Mouse (Mus musculus): ENCODE data around the gene Rbms1.

Gene Rbms1

DNA sequence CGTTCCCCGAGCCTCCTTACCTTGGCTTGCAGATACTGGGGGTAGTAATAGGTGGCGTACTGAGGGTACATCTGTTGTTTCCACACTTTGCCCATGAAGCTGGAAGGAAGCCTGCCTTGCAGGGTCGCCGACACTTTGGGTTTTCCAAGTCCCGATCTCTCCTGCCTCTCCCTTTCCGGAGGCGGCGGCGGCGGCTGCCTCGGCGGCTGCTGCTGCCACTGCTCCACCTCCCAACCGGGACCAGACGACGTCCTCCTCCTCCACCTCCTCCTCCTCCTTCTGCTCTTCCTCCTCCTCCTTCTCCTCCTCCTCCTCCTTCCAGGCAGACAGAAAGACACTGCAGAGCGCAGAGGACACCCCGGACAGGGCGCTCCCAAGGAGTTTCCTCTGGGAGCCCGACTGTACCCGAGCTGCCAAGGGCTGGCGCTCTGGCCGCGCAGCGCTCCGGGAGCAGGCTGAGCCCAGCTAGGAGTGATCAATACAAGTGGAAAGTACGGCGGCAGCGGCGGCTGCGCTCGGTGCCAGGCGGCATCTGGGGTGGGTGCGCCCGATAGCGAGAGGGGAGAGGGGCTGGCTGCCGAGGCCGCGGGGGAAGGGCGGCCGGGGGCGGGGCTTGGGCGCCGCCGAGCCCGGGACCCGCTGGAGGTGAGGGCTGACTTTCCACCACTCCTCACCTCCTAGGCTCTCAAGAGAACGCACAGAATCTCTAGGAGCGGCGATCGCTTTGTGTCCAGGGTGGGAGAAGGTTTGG lies at the start of gene Rbms1:
Rbms1 (minus strand) TSS at position 522 of the 751 bp plus-strand sequence.
- no peak for DNase-seq (ENCODE audit: low spot score)

DNA sequence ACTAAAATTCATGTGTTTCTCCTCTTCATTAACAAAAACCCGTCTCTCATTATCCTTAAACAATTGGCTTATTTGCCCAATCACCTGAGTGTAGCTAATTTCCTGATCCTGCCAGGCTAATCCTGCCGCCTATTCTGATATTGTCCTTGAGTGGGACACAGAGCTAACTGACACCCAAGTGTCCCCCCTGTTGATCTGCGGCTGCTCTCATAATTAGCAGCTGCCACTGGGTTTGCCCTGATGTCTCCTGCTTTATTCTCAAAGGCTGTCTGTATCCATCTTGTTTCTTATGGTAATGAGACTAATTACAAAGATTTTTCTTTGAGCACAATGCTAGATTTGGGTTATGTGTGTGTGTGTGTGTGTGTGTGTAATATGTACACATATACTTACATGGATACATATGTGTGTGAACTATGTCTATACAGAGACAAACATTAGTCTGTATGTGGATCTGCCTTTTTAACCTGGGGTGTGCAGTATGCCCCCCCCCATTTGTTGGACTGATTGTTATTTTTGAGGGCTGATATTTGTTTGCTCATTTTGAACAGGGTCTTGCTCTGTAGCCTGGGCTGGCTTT lies 49.3 kb upstream of the Rbms1 start:
- DNase-seq (ENCODE audit: low spot score) = no peak

DNA sequence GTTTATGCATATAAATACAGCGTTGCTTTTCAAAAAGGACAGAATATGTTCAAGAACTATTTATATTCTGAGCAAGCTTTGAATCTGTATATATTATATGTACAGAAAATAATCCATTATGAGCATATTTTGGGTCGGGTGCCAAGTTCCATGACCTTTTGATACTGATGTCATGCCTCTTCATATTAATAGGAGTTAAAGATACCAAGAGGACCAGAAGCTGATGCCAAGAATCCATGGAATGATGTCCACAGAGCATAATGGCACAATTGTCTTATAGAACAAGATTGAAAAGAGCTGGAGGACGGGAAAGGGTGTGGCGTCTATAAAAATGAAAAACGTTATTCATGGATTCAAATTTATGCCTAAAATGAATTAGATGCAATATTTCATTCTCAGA lies 23.3 kb upstream of the Rbms1 start:
- DNase-seq (ENCODE audit: low spot score) = no peak

DNA sequence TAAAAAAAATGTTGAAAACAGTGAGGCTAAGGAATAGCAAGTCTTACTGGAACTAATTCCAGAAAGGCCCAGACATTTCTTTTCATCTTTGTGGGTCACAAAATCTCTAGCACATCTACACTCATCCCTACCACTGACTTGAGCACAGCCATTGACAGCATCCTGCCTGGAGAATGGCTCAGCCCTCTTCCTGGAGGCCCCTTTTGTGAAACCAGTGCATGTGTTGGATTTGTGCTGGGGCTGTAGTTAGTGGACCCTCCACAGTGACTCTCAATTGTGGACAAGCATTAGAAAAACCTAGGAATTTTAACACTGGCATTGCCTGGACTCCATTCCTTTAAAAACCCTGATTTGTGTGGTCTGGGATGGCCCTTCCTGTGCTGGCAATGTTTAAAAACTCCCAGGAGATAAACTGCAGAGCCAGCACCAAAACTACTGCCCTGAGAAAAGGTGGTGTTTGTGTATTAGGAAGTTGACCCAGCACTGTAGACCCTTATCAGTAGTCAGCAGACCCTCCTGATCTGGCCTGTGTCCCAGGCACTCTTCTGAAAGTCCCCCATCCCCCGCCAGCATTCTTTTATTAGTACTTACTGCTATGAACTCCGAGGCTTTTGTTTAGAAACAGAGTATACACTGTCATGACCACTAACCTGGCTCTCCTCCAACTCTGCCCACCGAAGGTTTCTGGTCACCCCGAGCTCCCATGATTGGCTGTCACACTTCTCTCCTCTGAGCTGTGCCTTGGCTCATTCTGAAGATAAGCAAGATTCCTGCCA lies 15.7 kb upstream of the Rbms1 start:
- DNase-seq (ENCODE audit: low spot score) = no peak

DNA sequence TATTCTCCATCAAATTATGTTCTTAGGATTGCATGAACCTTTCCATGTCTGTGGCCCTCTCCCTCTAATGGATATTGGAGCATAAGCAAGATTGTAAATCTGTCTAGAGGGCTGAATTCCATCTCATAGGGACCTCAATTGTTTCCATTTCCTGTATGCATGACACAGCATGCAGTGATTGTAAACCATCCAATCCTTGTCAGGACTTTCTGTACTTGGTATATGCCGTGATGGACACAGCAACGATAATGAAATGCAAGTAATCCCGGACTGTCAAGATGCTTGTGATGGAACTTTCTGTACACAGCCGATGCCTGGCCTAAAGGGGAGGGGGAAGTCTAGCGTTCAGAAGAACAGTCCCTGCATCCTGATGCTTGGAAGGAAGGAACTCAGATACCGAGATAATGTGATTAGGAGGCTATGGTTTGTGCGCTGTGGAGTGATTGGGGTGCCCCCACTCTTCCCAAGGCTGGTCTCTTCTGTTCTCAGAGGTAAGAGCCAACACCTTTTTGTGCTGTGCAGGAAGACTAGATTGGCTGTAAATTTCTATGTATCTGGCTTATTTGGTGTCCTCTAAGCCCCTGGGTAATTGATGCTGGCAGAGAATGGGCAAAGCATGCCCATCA lies 9.3 kb upstream of the Rbms1 start:
- DNase-seq (ENCODE audit: low spot score) = no peak

DNA sequence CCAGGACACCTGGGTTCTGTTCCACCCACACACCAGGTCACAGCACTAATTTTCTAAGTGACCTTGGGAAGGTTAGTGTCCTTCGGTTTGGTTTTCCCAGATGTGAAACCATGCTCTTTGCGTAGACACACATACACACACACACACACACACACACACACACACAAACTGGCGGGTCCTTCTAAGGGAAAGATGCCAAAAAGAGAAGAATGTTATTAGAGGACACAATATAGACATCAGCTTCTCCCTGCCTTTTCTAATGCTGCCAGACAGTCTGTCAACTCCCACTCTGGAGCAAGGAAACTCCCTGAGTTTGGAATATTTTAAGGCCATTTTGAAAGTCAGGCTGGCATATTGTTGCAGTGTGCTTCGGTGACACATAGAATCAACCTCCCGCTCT lies 624 bp upstream of the Rbms1 start:
- no peak for DNase-seq (ENCODE audit: low spot score)

DNA sequence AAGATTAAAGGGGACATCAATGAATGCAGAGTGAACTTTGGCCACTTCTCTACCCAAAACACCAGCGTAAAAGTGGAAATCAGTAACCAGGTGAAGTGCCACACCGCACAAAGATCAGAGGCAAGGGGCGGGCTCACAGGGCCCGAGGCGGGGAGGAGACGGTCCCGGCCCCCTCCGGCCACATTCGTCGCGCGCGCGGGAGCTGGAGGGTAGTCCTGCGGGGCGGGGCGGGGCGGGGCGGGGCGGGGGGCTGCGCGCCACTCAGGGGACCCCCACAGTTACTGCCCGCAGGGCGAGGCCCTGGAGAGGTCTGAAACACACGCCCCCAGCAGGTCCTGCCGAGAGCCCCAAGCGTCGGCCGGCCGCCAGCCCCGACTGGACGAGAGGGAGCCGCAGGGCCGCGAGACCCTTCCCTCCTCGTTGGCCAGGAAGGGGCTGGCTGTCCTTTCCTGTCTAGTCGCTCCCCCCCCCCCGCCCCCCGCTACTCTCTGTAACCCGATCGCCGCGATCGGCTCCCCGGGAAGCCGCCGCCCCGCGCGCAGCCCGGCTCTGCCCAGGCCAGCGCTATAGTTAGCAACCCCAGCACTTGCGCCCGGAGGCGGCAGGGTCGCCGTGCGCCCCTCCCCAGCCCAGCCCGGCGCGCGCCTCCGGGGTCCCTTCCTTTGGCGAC lies 856 bp downstream of the Rbms1 start:
- no peak for DNase-seq (ENCODE audit: low spot score)

DNA sequence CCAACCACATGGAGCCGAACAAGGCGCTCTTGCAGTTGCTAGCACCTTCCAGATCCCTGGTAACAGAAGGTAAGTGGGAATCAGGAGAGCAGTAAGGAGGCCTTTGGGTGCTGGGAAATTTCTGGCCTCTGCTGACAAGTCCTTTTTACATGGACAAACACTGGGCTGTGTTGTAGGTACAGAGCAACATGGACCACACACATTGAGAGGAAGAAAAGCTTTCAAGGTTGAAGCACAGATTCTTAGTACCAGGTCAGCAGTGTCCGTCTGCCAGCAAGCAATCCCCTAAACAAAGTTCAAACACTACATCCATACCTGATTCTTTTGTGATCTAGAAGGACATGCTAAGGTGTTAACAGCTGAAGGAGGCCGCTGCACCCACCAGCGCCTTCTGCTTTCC lies 1.7 kb downstream of the Rbms1 start:
- no peak for DNase-seq (ENCODE audit: low spot score)

DNA sequence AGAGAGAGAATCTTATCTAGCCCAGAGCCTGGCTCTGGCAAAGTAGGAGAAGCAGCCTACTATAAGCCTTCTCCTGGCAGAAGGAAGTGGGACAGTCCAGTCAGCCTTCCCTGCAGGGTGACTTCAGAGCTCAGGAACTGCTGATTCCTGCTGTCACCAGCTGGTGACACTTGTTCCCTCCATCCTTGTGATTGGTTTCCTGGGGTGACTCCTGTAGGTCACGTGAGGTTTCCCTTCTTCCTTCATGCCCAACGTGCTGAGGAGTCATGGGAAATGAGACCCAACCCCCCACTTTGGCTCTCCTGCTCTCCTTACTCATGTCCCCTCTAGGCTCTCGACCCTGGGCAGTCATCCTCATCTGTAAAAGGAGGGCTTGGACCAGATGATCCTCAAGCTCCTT lies 14.8 kb downstream of the Rbms1 start:
- DNase-seq (ENCODE audit: low spot score) = no peak

DNA sequence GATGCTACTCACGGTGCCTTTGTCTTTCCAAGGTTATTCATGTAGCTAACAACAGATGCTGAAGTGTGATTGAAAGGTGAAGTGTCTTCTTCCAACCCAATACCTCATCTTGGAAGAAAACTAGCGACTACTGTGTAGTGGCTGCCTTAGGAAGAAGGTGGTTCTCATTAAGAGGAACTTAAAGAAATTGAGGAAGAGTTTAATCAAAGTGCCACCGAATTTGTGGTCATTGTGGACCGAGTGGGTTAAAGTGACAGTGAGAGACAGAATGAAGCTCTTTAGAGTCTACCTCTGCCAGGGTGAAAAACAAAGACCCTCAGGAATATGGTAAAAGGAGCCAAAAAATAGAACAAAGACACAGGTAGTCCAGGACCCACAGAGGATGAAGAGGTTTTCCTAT lies 15.2 kb downstream of the Rbms1 start:
- no peak for DNase-seq (ENCODE audit: low spot score)

DNA sequence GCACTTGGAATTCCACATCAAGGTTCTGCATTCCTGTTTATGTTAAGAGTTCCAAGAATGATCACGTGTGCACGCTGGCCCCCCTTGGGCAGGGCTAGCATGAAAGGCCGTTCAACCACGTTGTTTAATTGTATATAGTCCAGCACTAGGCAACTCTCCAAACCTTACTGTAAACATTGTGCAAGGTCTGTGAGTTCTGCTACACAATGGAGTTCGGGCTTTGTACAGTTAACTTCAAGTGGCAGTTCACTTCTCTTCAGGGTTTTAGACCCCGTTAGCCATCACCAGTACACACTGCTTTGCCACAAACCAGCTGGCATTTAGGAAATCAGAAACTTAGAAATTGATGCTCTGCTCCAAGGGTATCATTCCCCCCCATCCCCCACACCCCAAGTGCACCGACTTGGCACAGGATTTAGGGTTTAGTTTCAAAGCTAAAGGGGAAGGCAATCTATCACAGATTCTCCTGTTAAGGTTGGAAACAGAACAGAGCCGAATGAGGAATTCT lies 22.5 kb downstream of the Rbms1 start:
- DNase-seq (ENCODE audit: low spot score) = no peak

DNA sequence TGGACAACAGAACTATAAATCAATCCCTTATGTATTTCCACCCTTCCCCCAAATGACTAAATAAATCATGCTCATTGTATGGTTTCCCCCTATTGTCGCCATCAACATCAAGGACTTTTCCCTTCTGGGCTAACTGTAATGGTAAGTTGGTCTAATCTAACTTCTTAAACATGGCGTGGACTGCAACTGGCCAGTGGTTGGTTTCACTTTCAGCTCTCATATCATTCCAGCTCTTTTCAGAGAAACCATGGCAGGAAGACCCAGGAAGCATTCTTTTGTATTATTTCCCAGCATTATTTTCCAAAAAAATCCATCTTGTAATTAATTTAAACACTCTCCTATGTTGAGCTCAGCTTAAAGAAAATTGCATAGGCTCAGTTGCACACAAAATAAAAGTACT lies 23.0 kb downstream of the Rbms1 start:
- DNase-seq (ENCODE audit: low spot score) = no peak

DNA sequence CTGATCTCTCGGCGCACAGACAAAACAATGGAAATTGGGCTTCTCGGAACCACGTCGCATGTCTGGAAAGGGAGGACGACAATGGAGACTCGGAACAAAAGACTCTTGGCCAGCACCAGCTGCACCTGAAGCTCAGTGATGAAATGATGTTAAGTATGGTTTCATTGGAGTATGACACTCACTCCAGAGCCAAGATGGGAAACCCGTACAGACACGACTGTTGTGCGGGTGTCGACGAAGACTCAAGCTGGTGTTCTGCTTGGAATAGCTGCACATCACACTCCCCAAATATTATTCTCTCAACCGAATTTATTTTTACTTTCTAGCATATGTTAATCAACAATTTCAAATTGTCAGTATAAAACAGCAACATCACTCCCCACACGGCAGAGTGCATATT lies 26.1 kb downstream of the Rbms1 start:
- DNase-seq (ENCODE audit: low spot score) = no peak

DNA sequence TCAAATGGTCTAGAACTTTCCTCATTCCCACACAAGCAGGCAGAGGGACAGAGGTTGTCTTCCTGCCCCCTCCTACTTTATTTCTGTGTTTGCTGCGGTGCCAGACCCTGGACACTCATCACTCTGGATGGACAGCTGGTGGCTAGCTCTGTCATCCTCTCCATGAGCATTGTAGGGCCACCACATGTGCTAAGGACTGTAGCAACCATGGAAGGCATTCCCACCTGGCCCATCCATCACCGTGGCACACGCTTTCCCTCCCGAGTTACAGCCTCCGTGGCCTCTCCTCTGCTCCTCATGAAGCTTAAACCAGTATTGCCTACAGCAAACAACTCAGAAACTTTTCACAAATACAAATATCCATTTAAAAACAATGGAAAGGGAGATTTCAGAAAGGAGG lies 34.0 kb downstream of the Rbms1 start:
- no peak for DNase-seq (ENCODE audit: low spot score)

DNA sequence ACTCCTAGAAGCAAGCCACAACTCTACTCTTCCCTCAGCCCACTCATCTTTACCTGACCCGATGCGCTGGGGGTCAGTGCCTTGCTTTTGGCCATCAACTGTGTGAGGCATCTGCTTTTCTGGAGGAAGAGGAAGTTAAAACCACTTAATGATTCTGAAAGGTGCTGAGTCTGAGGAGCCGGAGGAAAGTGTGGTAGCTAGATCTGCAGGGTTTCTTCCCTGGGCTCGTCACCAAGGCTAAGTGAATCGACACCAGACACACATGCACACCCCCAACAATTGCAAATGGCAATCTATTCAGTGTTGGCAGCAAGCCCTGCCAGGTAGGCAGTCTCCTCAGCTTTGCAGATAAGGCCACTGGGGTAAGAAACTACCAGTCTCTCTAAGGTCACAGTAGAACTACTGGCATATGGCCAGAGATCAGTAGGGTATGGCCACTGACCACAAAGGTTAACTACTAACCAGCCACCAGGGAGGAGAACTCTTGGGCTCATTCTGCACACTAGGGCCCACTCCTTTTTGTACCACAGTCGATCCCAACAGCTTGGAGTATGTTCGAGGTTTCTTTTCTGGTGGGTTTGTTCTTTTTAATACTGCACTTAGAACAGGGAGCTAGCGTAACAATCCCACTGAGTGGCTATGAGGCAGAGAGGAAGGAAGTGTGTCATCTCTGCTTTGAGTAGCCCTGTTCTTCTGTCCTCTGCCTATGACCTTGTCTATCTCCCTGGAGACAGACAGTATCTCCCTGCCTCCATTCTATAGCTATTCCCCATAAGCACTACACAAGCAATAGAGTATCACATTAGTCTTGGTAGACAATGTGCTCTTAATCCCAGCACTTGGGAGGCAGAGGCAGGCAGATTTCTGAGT lies 34.9 kb downstream of the Rbms1 start:
- no peak for DNase-seq (ENCODE audit: low spot score)

DNA sequence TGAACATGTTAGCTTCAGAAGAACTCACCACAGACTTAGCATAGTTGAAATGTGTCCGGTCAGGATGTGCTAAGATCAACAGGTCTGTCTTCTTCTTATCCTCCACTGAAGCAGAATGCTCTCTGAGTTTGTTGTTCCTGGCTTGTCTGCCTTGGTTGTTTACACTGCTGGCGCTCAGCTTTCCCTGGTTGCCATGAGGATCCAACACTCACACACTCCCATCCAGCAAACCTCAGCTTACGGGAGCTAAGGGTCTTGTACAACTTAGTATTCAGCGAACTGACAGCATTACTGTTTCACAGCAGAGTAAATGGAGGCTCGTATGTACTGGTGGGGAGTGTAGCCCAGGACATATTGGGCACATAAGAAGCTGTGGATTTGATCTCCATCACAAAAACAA lies 37.9 kb downstream of the Rbms1 start:
- DNase-seq (ENCODE audit: low spot score) = no peak

DNA sequence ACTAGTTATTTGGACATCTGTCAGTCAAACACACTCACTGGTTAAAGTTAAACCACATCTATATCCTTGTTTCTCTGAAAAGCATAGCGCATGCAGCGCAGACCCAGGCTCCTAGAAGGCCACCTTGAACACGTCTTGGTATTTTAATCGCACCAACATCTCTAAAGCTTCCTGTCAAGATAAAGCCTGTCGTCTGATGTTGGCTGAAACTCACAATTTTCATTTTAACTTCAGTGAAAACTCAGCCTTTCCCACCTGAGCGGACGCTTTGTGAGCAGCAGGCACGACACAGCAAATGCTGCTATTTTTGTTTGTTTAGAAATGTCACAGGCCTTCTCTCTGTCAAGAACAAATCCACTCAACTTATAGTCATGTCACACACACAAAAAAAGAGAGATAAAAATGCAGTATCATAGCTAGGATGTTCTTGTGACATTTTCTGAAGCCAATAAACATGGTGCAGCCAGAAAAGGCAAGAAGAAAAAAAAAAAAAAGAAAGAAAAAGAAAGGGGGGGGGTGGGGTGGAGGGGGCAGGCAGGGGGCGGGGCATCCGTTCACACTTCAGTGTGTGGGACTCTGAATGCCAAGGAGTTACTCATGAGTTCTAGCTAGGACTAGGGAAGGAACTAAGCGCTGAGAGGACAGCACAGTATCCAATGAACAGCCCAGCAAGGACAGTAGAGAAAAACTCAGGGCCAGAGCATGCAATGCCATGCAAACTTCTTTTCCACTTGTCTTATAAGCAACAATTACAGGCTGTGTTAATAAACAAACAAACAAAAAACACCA lies 39.0 kb downstream of the Rbms1 start:
- no peak for DNase-seq (ENCODE audit: low spot score)

DNA sequence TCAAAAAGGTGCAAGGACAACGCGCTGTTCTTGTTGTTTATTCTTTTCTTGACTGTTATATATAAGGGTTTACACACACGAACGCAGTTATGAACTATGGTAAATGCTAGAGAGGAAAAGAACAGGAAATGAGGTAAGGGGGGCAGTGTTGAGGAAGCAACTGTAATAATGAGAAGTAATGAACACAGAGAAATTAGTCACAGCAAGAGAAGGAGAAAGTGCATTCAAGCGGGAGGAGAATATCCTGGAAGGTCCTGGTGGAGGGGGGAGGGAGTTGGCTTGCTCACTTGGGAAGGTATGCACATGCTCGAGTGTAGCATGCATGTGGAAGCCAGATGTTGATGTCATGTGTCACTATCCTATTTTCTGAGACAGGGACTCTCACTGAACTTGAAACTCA lies 39.9 kb downstream of the Rbms1 start:
- DNase-seq (ENCODE audit: low spot score) = no peak

DNA sequence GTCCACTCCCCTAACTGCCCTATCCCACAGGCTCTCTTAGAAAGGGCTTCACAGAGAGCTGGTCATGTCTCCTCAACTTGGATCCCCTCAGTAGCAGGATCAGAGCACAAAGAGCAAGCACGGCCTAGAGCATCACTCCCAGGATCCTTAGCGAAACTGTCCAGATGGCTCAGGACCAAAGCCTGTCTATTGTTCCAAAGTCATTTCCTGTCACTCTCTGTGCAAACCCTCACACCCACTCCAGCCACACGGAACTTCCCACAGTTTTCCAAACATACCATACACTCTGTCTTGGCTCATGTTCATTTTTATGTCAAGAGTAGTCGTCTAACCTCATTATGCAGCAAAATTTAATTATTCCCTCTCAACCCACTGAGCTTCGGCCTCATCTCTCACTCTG lies 40.6 kb downstream of the Rbms1 start:
- no peak for DNase-seq (ENCODE audit: low spot score)

DNA sequence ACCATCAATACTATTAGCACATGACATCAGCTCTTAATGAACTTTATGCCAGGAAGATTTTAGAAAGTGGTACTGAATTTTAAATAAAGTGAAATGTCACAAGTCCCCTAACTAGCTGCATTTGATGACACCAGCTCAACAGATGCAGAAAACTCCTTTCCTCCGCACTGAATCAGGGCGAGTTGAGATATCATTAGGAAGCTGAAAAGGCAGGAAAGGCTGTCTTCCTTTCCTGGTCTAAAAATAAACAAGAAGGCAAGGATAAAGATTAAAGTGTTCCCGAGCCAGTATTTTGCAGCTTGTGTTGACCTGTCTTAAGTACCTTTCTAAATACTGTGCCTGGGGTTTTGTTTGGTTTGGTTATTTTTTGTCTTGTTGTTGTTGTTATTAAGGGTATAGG lies 42.9 kb downstream of the Rbms1 start:
- DNase-seq (ENCODE audit: low spot score) = no peak
